Mouse (Mus musculus): ENCODE results near the gene Slc29a3.

GRCm38 (mm10) chr10:60705134-60705533 lies 47.5 kb downstream of the Slc29a3 start:
- no peak for TF ChIP-seq POLR2A (IDR thresholded peaks at IDR 0.05; ENCODE audit: insufficient read length, low read depth)
- TF ChIP-seq MYOG (IDR thresholded peaks at IDR 0.05; ENCODE audit: control insufficient read depth in 1 of 3, insufficient read depth in 1 of 3, insufficient read length in 2 of 3, low read depth in 2 of 3) = no peak
- no peak for TF ChIP-seq USF1 (IDR thresholded peaks at IDR 0.05; ENCODE audit: low read depth)
- no peak for TF ChIP-seq MAX (IDR thresholded peaks at IDR 0.05; ENCODE audit: low read depth)
- TF ChIP-seq POLR2AphosphoS2 (IDR thresholded peaks at IDR 0.05; ENCODE audit: insufficient read length, low read depth) = no peak
- TF ChIP-seq CEBPB (IDR thresholded peaks at IDR 0.05; ENCODE audit: insufficient read depth, poor library complexity, severe bottlenecking) = no peak
- no peak for TF ChIP-seq TCF12 (IDR thresholded peaks at IDR 0.05; ENCODE audit: insufficient read depth, poor library complexity, severe bottlenecking)
- no peak for TF ChIP-seq SRF (IDR thresholded peaks at IDR 0.05; ENCODE audit: control insufficient read depth, insufficient read length, low read depth)
- no peak for TF ChIP-seq E2F4 (IDR thresholded peaks at IDR 0.05; ENCODE audit: insufficient read depth)

All from myocyte (in vitro differentiated cells).